Mouse (Mus musculus) stomach, postnatal 0 days (tissue): ENCODE data around the gene Rad51b.

ENCODE experiments used
- CTCF ChIP-seq: IDR thresholded peaks from 2 replicates; pipeline ENCODE4 v1.5.1; 2016; ENCODE audit warnings: antibody characterized with exemption, low read depth, mild to moderate bottlenecking, moderate library complexity
- EP300 ChIP-seq: optimal IDR thresholded peaks from 2 replicates; pipeline ENCODE3; 2016; ENCODE audit warnings: antibody characterized with exemption

GRCm38 (mm10) chr12:79827735-79828134 is 530.7 kb downstream of the Rad51b start:
- TF ChIP-seq EP300 (no peak), CTCF (no peak)
